In the genomic region with DNA sequence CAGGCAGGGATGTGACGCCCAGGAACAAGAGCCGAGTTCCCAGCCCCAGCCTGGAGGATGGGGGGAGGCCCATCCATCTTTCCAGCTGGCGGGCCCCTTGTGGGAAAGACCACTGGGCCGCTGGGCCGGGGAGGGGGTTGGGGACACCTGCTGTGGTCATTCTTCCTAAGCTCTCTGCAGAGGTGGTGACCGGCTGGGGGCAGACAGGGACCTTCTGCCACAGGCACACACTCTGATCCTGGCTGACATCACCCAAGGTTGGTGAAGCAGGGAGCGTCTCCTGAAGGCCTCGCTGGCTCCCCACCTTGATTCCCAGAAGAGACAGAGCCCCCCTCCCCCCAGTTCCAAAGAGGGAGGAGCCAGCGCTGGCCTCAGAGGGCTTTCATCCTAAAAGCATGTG, we compare ENCODE assay signal across 21 mouse cellular contexts. TPM values are rescaled to one million over a fixed set of nuclear protein-coding genes. Genes with fewer than 3 reads are reported as not detected.
DNase-seq lines count a peak whose midpoint lies in the region; ATAC-seq lines count a peak whose summit lies in the region.
"Had no signal": no experiment of that assay in that cellular context is flagged by ENCODE, and none has a peak within 500 bp of the region (broad histone marks: within the 10 kb centered on the region; RNA-seq: fewer than 3 reads in every experiment).

No protein-coding gene starts in this region.

- H3K36me3 ChIP-seq in midbrain, embryonic 16.5 days (ENCODE audit: control insufficient read depth, insufficient read depth, low read length), result no peaks in the 10 kb centered on the region
- no peaks in the 10 kb centered on the region for H3K36me3 ChIP-seq in midbrain, embryonic 15.5 days (replicated peaks)
- H3K36me3 ChIP-seq: forebrain, embryonic 12.5 days; neural tube, embryonic 13.5 days had no signal

- no peaks in the 10 kb centered on the region for H3K9me3 ChIP-seq in midbrain, embryonic 16.5 days (replicated peaks; ENCODE audit: control insufficient read depth, low read length, poor library complexity, severe bottlenecking)
- H3K9me3 ChIP-seq in midbrain, embryonic 15.5 days, result no peaks in the 10 kb centered on the region
- H3K9me3 ChIP-seq: forebrain, embryonic 12.5 days; neural tube, embryonic 13.5 days had no signal

- no peak overlapping the region for H3K27ac ChIP-seq in midbrain, embryonic 16.5 days (ENCODE audit: low read length)
- no peak overlapping the region for H3K27ac ChIP-seq in midbrain, embryonic 15.5 days
- H3K27ac ChIP-seq: forebrain, embryonic 12.5 days; neural tube, embryonic 13.5 days had no signal

- H3K4me3 ChIP-seq in midbrain, embryonic 16.5 days (ENCODE audit: low read depth, low read length), result no peak overlapping the region
- H3K4me3 ChIP-seq in midbrain, embryonic 15.5 days, result no peak overlapping the region
- H3K4me3 ChIP-seq: forebrain, embryonic 12.5 days; neural tube, embryonic 13.5 days had no signal

- no peak for ATAC-seq in midbrain, embryonic 16.5 days
- no peak for ATAC-seq in midbrain, embryonic 15.5 days (replicated peaks)
- no peak for ATAC-seq in cerebellum, adult (ENCODE audit: insufficient number of reproducible peaks, low FRiP score, low TSS enrichment)

- no peak overlapping the region for H3K4me2 ChIP-seq in midbrain, embryonic 16.5 days (ENCODE audit: low read length)
- no peak overlapping the region for H3K4me2 ChIP-seq in midbrain, embryonic 15.5 days
- H3K4me2 ChIP-seq: forebrain, embryonic 12.5 days; neural tube, embryonic 13.5 days had no signal

- H3K4me1 ChIP-seq in midbrain, embryonic 16.5 days (ENCODE audit: control insufficient read depth, insufficient read depth, low read length), result no peaks in the 10 kb centered on the region; the same call in 1 of the 2 replicates
- H3K4me1 ChIP-seq in midbrain, embryonic 15.5 days, result 0 out of 2 replicates have a peak, but pooled peaks cover 4% of the 10 kb centered on the region

- WGBS in midbrain, embryonic 16.5 days, result 9% methylated on average over 9 of the region's 9 CpGs
- 8% methylated on average over 9 of the region's 9 CpGs for WGBS in midbrain, embryonic 15.5 days

- 0 out of 2 replicates have a peak overlapping the region, but pooled peaks have one; percentile 26 for H3K9ac ChIP-seq in midbrain, embryonic 16.5 days (ENCODE audit: low read depth, low read length)
- no peak overlapping the region for H3K9ac ChIP-seq in midbrain, embryonic 15.5 days
- H3K9ac ChIP-seq: forebrain, embryonic 12.5 days; neural tube, embryonic 13.5 days had no signal

- H3K27me3 ChIP-seq in midbrain, embryonic 16.5 days (ENCODE audit: control insufficient read depth, insufficient read depth, low read depth, low read length), result peaks cover 5% of the 10 kb centered on the region; the same call in 1 of the 2 replicates
- H3K27me3 ChIP-seq in midbrain, embryonic 15.5 days (replicated peaks), result peaks cover 5% of the 10 kb centered on the region; the same call in 1 of the 2 replicates
- H3K27me3 ChIP-seq: neural tube, embryonic 13.5 days had no signal

- DNase-seq in gastrocnemius, postnatal 10 days, result peak; percentile 31
- no peak for DNase-seq in gastrocnemius, adult 8-10 months (ENCODE audit: low spot score in 2 of 2)
- peak; percentile 69 for DNase-seq in mesoderm, embryonic 11.5 days (ENCODE audit: low read depth, low spot score)
- DNase-seq in frontal cortex, adult 2 months (ENCODE audit: extremely low spot score in 1 of 2, low spot score in 1 of 2), result no peak
- no peak for DNase-seq in layer of hippocampus, postnatal 14 days (ENCODE audit: low spot score in 2 of 2)
- DNase-seq: cerebellum, adult 11 months; left cerebral cortex, postnatal 4 days; lung, adult 2 months; right cerebral cortex, adult 18-20 months had no signal

RNA-seq across cellular contexts. Expression of a gene that starts 44.4 kb away (rescaled TPM):
- total RNA-seq in gastrocnemius, postnatal 10 days (2021), result not detected
- total RNA-seq in gastrocnemius, adult 8-10 months (2022), result not detected
- polyA plus RNA-seq in midbrain, embryonic 16.5 days (2015; fragmentation: Nextera tagmentation; extraction: Ambion mirVana), result not detected in 2 replicates
- not detected in 2 replicates for polyA plus RNA-seq in midbrain, embryonic 15.5 days (2015; fragmentation: Nextera tagmentation; extraction: Ambion mirVana)
- polyA plus RNA-seq in frontal cortex, adult 2 months (2012; rRNA removed), result 0.06 TPM in 1 of 2 replicates, not detected in the other
- not detected for total RNA-seq in layer of hippocampus, postnatal 14 days (2021)
- total RNA-seq: adrenal gland, postnatal 4 days; common myeloid progenitor, adult 5-6 weeks; gastrocnemius, postnatal 4 days; left cerebral cortex, postnatal 4 days; megakaryocyte progenitor cell, adult 5-6 weeks had no signal
- polyA plus RNA-seq: forebrain, embryonic 12.5 days; heart, embryonic 14.5 days; intestine, embryonic 14.5 days; neural tube, embryonic 13.5 days; testis, adult 2 months had no signal

Comparison
In these comparisons a context has a peak if more than half of its experiments do, and no peak if none do; other contexts are left out.
1. DNase-seq: peak in gastrocnemius, postnatal 10 days (single experiment) and mesoderm, embryonic 11.5 days (single experiment); none in gastrocnemius, adult 8-10 months (0 of 2), frontal cortex, adult 2 months (0 of 2) and layer of hippocampus, postnatal 14 days (0 of 2).